Mouse (Mus musculus) CD8-positive naive resting alpha-beta T cell, adult 2 months (primary cell): ENCODE results near the gene Mtm1.
A peak's percentile ranks its signal among the peaks of the same experiment; 100 is the strongest.

Experiments used
- DNase-seq, 2 experiments: peaks; one replicate each; pipeline ENCODE4 v3.0.0; 2022; ENCODE audit warnings: low read depth in 2 of 2, low spot score in 2 of 2

The Mtm1 gene

DNA sequence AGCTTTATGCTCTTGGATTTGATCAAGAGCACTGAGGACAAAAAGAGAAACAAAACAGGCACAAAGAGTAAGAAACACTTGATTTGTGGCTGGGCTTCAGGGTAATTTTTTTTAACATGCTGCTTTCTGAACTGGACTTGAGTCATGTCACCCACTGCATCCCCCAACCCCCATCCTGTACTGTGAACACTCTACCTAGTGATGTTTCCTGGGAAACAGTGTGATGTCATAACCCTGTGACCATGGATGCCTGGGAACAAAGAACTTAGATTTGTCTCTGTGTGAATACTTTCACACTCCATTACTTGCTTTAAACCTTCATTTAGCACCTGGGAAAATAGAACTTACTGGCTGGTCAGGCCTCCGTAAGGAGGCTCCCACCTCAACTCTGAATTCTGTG, at the start of gene Mtm1:
Mtm1 (plus strand) TSS at position 301 of the 400 bp plus-strand sequence.
- DNase-seq = no peak

DNA sequence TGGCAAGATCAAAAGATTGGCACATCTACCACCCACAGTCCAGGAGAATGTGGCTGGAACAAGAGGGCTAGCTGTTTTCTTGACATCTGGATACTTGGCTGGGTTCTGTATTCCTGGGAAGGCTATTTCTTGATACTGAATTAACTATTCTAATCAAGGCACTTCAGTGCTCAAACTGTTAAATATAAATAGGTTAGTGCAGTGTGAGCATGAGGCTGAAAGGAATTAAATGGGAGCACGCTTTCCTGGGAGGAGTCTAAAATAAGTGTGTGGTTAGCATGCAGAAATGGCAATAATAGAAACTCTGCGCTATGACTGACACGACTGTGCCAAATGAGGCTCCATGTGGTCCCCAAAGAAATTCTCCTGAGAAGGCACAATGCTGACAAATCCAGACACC, 29.0 kb upstream of the Mtm1 start:
- DNase-seq = no peak

DNA sequence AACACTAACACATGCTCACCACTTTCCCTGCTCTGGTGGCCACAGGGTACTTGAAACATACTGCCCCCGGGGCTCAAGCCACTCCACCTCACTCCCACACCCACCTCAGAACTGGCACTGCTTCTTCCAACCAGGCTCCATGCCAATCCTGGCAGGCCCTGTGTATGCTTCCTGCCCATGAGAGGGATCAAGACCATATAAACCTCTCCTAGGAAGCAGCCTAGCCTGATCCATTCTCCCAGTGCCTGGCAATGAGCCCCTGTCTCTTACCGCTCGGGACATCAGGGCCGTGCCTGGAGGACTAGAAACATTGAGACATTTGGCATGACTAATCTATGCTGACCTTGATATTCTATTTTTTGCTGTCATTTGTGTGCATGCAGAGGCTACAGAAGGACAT, 26.9 kb upstream of the Mtm1 start:
- no peak for DNase-seq

DNA sequence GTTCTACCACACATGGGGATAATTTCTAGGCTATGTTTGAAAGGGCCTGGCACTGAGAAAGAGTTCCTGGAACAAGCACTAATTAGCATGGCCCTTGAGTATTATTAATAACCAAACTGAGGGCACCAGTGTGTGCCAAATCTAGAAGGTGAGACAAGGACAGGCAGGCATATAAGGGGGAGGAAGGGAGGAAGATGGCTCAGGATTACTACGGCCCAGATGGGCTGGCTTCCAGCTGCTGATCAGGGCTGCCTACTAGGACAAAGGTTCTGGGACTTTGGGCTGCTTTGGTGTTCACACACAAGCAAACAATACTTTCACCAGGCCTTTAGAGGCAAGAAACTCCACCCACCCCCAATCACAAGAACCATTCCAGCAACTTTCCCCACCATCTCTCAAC, 24.2 kb upstream of the Mtm1 start:
- DNase-seq = no peak

DNA sequence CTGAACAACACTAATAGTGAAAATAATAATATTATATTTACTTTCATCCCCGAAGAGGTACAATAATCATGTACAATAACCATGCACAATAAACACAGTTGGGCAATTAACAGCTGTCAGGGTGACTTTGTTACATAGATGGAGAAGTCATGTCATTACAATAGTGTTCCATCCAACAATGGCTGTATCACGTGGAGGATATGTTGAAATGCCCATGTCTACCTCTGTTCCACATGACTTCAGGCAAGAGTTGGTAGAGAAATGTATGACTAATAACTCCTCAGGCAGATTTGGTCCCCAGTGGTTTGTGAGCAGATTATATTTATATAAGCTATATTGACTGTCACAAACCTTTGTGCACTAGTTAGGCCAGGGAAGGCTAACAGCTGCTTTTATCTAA, 5.8 kb upstream of the Mtm1 start:
- no peak for DNase-seq

DNA sequence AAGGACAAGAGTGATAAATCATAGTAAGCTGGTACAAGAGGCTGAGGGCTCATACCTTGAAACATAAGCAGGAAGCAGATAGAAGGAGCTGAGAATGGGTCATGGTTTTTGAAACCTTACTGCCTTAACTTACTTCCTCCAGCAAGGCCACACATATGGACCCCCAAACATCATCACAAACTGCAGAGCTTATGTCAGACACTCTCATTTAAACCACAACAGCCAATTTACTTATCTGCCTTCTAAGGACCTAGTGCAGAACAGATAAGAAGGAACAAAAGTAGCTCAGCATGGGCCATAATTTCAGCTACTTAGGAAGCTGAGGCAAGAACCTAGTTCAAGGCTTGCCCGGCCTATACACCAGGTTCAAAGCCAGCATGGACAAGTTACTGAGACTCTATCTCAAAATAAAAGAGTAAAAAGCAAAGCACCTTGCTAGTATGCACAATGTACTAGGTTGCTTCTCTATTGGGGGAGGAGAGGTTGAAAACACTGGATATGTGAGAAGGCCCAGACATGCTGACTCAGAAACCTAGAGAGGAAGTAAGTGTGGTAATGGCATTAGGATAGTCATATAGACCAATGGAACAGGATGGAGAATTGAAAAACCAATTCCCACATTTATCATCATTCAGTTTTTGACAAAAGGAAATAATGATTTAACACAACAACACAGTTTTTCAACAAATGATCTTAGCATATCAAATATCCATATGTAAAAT, 4.6 kb upstream of the Mtm1 start:
- DNase-seq = no peak

DNA sequence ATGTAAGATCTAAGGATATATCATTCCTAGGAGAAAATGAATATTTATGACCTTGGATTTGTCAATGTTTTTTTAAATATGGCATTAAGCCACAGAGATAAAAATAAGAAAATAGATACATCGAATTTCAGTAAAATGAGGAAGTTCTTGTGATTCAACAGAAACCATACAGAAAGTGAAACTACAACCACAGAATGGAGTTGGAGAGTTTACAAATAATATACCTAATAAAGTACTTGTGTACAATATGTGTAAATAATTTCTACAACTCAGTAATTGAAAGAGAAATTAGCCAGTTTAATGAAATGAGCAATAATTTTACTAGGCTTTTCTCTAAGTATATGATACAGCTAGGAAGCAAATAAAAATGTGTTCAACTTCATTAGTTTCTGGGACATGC, 4.0 kb upstream of the Mtm1 start:
- no peak for DNase-seq

DNA sequence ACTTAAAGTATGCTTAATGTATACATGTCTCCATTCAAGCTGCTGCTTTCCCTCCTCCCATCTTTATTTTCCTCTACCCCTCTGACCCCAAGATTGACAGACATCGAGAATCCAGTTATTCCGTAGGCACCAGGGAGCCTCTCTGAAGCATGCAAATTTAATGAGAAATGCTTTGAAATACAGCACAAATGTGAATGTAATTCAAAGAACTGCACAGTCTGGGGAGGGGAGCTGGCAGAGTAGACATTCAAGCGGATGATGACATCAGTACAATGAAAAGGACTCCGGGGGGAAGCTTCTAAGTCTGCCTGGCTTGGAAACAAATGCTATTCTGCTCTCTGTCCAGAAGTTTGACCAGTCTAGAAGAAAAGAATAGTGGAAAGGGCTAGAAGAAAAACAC, 2.3 kb downstream of the Mtm1 start:
- DNase-seq = no peak

DNA sequence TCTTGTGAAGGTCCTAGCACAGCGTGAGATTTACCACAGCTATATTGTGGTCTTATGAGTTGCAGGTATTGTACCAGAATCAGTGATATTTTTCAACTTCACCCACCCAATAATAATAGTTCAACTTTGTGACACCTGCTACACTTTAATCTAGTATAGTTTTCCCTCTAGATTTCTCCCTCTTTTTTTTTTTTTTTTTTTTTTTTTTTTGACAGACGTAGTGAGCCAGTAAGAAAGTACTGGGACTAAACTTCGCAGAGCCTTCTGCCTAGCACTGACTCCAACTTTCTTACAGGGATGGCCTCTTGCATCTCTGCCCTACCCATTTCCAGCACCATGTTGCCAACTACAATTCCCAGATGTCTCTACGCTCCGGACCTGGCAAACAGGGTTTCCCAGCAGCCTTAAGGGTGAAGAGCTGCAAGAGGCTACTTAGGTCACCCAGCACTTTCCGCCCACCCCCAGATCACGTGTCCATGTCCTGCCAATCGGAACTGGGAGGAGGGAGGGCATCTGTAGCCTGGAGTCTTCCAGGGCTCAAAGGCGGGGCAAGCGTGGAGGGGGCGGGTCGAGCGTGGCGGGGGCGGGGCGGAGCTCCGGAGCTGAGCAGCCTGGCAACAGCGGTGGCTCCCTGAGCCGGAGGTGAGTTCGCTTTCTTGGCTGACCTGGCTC, 4.0 kb downstream of the Mtm1 start:
- DNase-seq = peak; percentile 55 to 58

DNA sequence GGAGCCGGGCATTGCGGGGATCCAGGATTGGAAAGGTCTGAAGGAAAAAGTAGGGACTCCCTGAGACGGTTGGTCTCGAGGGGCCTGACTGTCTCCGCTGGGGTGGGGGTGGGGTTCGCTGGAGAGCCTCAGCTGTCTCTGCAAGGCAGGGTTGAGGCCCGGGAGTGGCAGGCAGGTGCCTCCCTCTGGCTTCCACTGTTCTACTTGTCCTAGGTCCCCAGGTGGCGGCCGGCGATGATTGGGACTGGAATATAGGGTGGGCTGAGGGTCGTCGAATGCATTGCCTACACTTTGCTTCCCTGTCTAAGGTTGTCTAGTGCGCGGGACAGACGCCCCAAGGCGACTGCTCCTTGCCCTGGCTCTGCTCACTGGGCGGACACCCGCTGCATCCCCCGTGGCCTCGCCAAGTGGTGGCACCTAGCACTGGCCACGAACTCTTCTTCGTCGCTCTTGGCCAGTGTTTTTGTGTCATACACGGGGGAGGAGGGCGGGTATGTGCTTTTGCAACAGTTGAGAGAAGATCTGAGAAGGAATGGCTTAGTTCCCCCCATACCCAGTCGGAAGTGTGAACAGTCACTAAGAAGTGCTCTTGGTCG, 4.6 kb downstream of the Mtm1 start:
- peak; percentile 2 to 6 for DNase-seq

DNA sequence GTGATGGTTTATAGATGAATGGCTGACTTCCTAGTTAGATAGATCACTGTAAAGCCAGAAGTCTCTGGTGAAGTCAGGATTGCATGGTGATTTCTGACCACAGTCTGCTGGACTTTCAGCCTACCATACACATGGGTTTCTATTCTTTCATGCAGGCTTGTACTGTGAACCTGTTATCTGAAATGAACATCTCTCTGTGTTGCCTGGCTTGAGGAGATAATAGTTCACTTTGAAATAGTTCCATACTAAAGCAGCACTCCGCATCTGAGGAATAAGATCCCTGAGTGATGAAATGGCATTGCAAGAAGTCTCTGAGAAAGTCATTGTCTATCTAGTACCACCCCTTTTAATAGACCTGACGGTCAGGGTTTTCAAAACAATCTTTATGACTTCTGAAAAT, 6.3 kb downstream of the Mtm1 start:
- DNase-seq = no peak

DNA sequence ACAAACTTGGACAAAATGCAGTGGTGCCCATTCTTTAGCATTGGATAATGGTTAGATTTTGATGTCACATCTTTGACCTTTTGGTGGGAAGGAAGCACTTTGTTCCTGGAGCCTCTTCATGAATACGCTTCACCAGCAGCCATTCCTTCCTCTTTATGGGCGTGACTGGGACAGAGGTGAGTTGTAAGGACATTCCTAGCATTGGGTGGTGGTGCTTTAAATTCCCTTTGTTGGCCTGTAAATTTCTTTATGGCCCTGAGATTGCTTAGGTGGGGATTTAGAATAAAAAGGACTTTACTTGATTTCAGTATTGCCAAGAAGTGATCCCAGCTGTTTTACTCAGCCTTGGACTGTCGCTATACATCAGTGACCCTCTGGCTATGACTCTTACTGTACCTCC, 8.3 kb downstream of the Mtm1 start:
- DNase-seq = no peak

DNA sequence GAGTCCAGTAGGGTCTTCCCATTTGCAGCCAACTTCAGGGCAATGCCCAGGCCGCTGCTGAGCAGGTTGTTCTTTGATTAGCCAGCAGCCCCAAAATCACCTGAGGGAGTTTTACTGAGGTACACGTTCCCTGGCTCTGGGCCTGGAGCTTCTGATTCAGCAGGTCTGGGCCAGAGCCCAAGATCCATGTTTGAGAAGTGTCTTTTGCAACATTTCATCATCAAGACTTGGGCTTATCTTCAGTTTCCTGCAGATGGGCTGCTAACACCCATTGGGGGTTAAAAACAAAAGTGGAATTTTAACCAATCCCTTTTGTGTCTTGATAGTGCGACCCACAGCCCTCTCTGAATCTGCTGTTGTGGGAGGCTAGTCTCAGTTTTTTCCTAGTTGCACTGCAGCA, 10.3 kb downstream of the Mtm1 start:
- DNase-seq = no peak

DNA sequence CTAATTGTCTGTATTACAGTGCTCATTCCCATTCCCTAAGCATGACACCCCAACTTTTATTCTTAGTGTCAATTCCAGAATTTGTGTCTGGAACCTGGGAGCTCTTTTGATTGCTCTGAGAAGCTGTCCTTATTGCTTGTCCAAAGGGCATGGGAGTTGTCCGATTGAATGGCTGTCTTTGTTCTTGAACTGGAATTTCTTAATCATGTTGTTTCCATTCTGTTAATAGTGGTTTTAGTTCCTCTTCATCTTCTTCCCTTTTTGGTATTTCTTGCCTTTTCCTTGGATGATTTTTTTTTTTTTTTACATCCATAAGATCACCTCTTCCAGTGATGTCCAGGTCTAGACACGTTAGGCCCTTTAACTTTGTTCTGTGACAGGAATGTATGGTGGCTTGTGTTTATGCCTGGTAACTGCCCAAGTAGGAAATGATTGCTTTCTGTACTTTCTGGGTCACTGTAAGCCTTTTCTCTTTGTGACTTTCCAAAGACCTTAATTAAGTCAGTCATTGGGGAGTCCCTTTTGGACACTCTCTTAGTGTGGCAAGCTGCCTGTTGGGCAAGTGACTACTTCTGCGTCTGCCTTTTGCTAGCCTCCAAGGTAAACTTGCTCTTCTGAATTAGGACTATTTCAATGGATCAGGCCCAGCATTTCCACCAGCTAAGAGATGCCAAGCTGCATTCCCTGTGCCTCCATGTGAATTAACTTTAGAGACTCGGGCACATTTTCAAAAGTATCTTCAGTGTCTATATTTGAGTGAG, 12.3 kb downstream of the Mtm1 start:
- DNase-seq = no peak

DNA sequence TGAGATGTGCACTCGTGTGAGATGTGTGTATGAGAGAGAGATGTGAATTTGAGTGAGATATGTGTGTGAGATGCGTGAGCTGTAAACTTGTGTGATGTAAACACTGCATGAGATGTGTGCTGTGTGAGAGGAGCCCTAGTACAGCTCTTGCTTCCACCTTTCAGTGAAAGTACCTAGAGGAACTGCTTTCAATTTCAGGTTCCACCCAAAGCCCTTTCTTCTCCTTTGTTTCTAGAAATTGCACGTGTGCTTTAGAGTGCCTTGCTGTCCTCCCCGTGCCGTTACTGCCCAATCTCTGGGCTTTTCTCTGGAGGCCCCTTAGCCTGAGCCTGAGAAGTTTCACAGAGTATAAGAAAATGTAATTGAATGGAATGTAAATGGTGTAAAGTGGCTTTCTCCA, 16.3 kb downstream of the Mtm1 start:
- no peak for DNase-seq

DNA sequence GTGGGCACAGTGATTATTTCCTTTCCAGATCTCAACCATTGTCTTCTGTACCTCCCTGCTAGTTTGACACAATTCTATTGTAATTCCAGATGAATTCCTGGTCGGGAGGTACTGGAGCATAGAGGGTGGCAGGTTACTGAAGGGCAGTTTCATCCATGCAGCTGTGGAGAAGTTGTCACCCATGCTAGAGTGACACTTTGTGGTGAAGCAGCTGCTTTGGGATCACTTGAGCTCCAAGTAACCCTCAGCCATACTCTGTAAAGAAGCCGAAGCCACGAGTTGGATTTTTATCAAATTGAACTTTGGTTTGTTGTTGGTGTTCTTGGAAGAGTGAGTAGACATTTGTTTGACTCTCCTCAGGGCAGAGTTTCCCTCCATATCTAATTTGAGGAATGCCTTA, 17.6 kb downstream of the Mtm1 start:
- DNase-seq = no peak

DNA sequence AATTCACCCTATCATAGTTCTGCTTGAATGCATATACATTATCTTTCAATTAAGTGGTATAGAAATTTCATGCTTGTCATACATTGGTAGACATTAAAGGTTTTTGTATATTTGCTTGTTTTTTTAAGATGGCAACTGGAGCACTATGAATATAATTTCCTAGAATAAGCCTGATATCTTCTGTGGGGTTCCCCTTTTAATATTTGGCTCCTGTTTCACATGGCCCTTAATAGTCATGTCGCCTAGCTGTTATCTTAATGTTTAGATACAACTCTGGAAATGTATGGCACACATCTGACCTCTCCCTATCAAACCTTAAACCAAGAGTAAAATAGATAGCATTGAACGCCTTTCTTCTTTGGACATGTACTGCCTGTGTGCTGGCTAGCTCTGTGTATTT, 20.3 kb downstream of the Mtm1 start:
- DNase-seq = no peak

DNA sequence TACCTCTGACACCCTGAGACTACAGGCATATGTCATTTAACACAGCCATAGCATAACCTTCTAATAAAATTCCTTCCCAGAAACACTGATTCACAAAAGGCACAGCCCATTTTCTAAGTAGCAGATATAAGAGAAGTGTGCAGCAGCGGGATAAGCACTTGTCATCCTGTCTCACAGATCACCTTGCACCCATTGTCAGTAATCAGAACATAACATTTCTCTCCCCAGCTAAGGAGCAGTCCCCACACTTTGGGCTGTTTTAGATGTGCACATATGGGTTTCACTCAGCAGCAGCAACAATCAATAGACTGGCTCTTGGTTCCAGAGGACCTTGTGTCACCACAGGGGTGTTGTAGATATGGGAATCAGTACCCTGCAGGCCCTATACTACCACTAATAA, 45.9 kb downstream of the Mtm1 start:
- no peak for DNase-seq

DNA sequence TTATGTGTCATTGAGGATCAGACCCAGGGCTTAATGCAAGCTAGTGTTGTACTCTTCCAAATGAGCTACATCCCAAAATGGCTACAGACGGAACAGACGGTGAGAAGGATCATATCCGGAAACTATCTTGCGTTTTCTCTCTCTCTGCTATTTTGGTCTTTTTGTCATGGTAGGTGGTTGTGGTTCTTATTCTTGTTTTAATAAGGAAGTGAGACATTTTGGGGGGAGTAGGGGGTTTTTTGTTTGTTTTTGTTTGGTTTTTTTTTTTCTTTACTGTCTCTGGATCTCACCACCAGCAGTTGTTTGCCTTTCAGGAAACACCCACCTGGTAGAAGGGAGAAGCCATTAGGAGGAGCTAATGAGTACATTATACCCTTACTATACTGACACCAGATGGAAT, 50.3 kb downstream of the Mtm1 start:
- no peak for DNase-seq

DNA sequence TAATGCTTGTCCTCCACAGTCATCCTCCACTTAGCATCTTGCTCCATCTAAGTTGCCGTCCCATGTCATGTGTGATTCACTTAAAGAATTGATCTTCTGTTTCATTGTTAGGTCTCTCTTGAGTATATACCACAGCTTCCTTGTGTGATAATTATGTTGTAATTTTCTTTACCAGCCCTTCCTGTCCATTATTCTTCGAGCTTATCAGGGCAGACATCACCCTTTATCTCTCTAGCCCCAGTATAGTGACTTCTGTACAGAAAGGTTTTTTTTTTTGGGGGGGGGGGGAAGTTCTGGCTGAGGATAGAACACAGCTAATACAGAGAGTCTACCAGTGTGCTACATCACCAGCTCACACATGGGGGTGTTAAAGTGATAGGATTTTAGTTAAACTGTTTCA, 53.7 kb downstream of the Mtm1 start:
- no peak for DNase-seq

DNA sequence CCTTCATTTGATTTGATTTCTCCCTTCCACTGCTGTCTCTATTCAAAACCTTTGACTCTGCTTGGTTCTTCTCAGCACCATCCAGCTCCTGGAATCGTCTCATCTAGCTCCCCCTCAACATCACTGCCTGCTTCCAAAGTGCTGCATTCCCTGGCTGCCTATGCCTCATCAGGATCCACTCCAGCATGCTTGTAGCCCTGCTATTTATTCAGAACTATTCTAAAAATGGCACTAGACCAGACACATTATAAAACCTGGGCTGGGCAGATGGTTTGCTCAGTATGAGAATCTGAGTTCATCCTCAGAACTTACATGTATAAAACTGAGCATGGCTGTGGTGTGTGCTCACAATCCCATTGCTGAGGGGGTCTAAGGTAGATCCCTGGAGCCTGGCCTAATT, 58.4 kb downstream of the Mtm1 start:
- DNase-seq = no peak

DNA sequence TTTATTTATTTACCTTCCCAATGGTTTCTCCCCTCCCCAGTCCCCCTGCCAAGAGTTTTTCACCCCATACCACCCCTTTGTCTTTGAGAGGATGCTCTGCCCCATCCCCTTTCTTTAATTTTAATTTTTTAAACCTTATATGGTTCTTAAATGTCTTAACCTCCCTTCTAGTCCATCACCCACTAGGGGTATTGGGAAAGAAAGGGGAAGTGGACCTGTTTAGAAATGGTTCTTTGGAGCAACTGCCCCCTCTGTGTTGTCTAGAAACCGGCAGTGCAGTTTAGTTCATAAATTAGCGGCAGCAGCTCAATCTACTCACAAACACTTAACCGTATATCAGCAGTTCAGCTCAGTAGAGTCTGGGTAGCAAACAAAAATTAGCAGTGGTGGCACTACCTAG, 63.6 kb downstream of the Mtm1 start:
- DNase-seq = no peak
